Mouse (Mus musculus) limb, embryonic 11.5 days (tissue): ENCODE measurements at regions not wholly inside any gene's neighbourhood (a gene's known extent, or its start where the extent isn't known, plus 50 kb on each side); places are given as distances from the start of the nearest gene placed in this dataset.

Source experiments
- ATAC-seq: fragments of 200-750 bp; cut with Nextera tagmentation; 2 replicates; pipeline ENCODE4 v1.8.0; 2017; ENCODE audit warnings: low read depth; ENCODE audit not compliant: insufficient number of reproducible peaks, low FRiP score, low TSS enrichment
- DNase-seq: peaks from one replicate; pipeline ENCODE4 v3.0.0-alpha.2; 2015; ENCODE audit warnings: low spot score
- H3K27ac ChIP-seq: fragments of 300-500 bp; sonication (generic); replicated peaks from 2 replicates; pipeline ENCODE4 v1.5.1; 2014; ENCODE audit warnings: low read depth, mild to moderate bottlenecking, low read length
- H3K27me3 ChIP-seq: fragments of 300-500 bp; sonication (generic); 2 replicates; pipeline ENCODE4 v1.6.1; 2014; ENCODE audit warnings: mild to moderate bottlenecking, low read length, mixed read lengths; ENCODE audit not compliant: control insufficient read depth, insufficient read depth
- H3K36me3 ChIP-seq: fragments of 300-500 bp; sonication (generic); 2 replicates; pipeline ENCODE4 v1.6.1; 2014; ENCODE audit warnings: mild to moderate bottlenecking, low read length, moderate library complexity, mixed read lengths; ENCODE audit not compliant: control insufficient read depth, insufficient read depth
- H3K4me1 ChIP-seq: fragments of 300-500 bp; sonication (generic); 2 replicates; pipeline ENCODE4 v1.6.1; 2014; ENCODE audit warnings: low read length, mixed read lengths; ENCODE audit not compliant: control insufficient read depth, insufficient read depth
- H3K4me2 ChIP-seq: fragments of 300-500 bp; sonication (generic); 2 replicates; pipeline ENCODE4 v1.6.1; 2014; ENCODE audit warnings: low read depth, mild to moderate bottlenecking, moderate library complexity; ENCODE audit not compliant: severe bottlenecking
- H3K4me3 ChIP-seq: fragments of 300-500 bp; sonication (generic); 2 replicates; pipeline ENCODE4 v1.5.1; 2014; ENCODE audit warnings: low read depth, low read length
- H3K9ac ChIP-seq: fragments of 300-500 bp; sonication (generic); 2 replicates; pipeline ENCODE4 v1.6.1; 2014; ENCODE audit warnings: mild to moderate bottlenecking, low read length
- H3K9me3 ChIP-seq: fragments of 300-500 bp; sonication (generic); 2 replicates; pipeline ENCODE4 v1.6.1; 2016; ENCODE audit warnings: low read length; ENCODE audit not compliant: control insufficient read depth
- WGBS: fragments of 180-500 bp; shearing (Covaris S2); extraction: QIAGEN DNeasy Blood & Tissue Kit; methylation state at CpG from one replicate; pipeline ENCODE4 v1.1.7; 2014; 5-methylcytosine and 5-hydroxymethylcytosine counted together

GRCm38 (mm10) chr6:12140596-12140995 lies 233.0 kb downstream of the Phf14 start:
- Histone ChIP-seq H3K36me3 (no peaks in the 10 kb centered on the region), H3K9ac (no peak overlapping the region), H3K4me3 (no peak overlapping the region), H3K27me3 (no peaks in the 10 kb centered on the region), H3K27ac (no peak overlapping the region), H3K4me1 (no peaks in the 10 kb centered on the region), H3K4me2 (no peak overlapping the region), H3K9me3 (no peaks in the 10 kb centered on the region)
- no peak for ATAC-seq
- WGBS = 87% methylated on average over 2 of the region's 2 CpGs
- DNase-seq = no peak

GRCm38 (mm10) chr6:12145216-12145615 lies 237.6 kb downstream of the Phf14 start:
- Histone ChIP-seq H3K27ac (no peak overlapping the region), H3K4me2 (no peak overlapping the region), H3K9me3 (no peaks in the 10 kb centered on the region), H3K4me3 (no peak overlapping the region), H3K36me3 (no peaks in the 10 kb centered on the region), H3K9ac (no peak overlapping the region), H3K27me3 (no peaks in the 10 kb centered on the region), H3K4me1 (no peaks in the 10 kb centered on the region)
- WGBS = 86% methylated on average over 3 of the region's 3 CpGs
- no peak for DNase-seq
- no peak for ATAC-seq

GRCm38 (mm10) chr6:12150613-12151333 lies 243.2 kb downstream of the Phf14 start:
- no peak overlapping the region for H3K9ac ChIP-seq
- DNase-seq = no peak
- no peaks in the 10 kb centered on the region for H3K27me3 ChIP-seq
- H3K4me1 ChIP-seq = no peaks in the 10 kb centered on the region
- no peaks in the 10 kb centered on the region for H3K36me3 ChIP-seq
- H3K4me3 ChIP-seq = no peak overlapping the region
- no peak overlapping the region for H3K27ac ChIP-seq
- no peak for ATAC-seq
- 58% methylated on average over 3 of the region's 3 CpGs for WGBS
- H3K9me3 ChIP-seq = no peaks in the 10 kb centered on the region
- H3K4me2 ChIP-seq = no peak overlapping the region

DNA sequence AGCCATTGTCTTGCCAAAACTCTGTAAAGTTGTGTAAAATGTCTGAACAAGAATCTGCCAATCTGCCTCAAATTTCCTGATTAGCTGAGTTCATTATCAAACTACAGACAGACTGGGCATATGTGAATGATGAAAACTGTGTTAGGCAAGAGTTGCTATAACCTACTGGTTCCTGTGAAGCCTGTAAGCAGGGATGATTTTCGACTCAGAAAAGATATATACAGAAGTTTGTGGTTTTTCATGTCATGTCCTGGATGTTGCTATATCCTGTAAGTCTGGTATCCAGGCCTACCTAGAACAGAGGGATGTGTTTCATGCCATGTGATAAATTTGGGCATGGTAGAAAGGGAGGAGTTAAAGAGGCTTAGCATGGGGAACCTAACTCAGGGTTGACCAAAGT lies 256.4 kb downstream of the Phf14 start:
- Histone ChIP-seq H3K9me3 (no peaks in the 10 kb centered on the region), H3K4me2 (no peak overlapping the region), H3K4me1 (no peaks in the 10 kb centered on the region), H3K36me3 (no peaks in the 10 kb centered on the region), H3K27me3 (no peaks in the 10 kb centered on the region), H3K27ac (no peak overlapping the region), H3K9ac (no peak overlapping the region), H3K4me3 (no peak overlapping the region)
- 70% methylated on average over 1 of the region's 1 CpGs for WGBS
- DNase-seq (no peak), ATAC-seq (no peak)

DNA sequence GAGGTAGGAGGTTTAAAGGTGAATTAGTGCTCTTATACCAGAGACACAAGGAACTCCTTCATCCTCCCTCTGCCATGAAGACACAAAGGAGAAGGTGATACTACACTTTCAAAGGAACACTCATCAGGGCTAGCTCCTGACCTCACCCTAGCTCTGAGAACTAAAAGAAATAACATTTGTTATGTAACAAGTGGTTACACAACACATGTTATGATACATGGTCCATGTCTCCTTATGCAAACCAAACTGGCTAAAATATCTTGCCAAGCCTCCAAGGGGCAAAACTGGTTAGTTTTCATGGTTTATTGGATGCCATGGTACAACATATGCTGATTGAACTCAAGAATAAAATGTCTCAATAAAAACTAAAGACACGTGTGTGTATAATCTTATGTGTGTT lies 260.9 kb downstream of the Phf14 start:
- 81% methylated on average over 1 of the region's 1 CpGs for WGBS
- no peak for DNase-seq
- Histone ChIP-seq H3K27ac (no peak overlapping the region), H3K9me3 (no peaks in the 10 kb centered on the region), H3K4me3 (no peak overlapping the region), H3K27me3 (no peaks in the 10 kb centered on the region), H3K36me3 (no peaks in the 10 kb centered on the region), H3K9ac (no peak overlapping the region), H3K4me1 (no peaks in the 10 kb centered on the region), H3K4me2 (no peak overlapping the region)
- no peak for ATAC-seq

- ATAC-seq = no peak
- no peak overlapping the region for H3K27ac ChIP-seq
- WGBS = 73% methylated on average over 7 of the region's 7 CpGs
Observed at GRCm38 (mm10) chr6:12169431-12169830, 261.8 kb downstream of the Phf14 start.

DNA sequence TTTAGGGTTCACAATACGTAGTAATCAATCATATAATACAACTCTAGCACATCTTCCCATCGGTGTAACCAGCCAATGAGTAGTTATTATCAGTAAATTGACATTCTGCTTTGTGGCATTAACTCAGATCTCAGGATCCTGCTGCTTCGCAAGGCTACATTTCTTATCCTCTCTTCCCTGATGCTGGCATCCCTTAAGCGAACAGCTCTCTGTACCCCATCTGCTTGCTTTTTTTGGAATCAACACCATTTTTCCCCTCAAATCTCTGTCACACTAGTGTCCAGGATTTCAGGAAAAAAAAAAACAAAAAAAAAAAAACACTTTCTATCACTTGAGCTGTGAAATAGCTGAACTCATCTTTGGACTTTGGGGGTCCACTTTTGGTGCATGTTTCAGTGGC lies 263.1 kb downstream of the Phf14 start:
- Histone ChIP-seq H3K9me3 (no peaks in the 10 kb centered on the region), H3K4me2 (no peak overlapping the region), H3K36me3 (no peaks in the 10 kb centered on the region), H3K27ac (no peak overlapping the region), H3K4me1 (no peaks in the 10 kb centered on the region), H3K9ac (no peak overlapping the region), H3K27me3 (no peaks in the 10 kb centered on the region), H3K4me3 (no peak overlapping the region)
- no peak for ATAC-seq
- no peak for DNase-seq
- 85% methylated on average over 4 of the region's 4 CpGs for WGBS

More at GRCm38 (mm10) chr6:12169431-12169830, 261.8 kb downstream of the Phf14 start:
- H3K9ac ChIP-seq = no peak overlapping the region
- no peak overlapping the region for H3K4me3 ChIP-seq
- DNase-seq = no peak
- H3K4me2 ChIP-seq = no peak overlapping the region
- H3K27me3 ChIP-seq = no peaks in the 10 kb centered on the region
- no peaks in the 10 kb centered on the region for H3K4me1 ChIP-seq
- H3K36me3 ChIP-seq = no peaks in the 10 kb centered on the region
- no peaks in the 10 kb centered on the region for H3K9me3 ChIP-seq

DNA sequence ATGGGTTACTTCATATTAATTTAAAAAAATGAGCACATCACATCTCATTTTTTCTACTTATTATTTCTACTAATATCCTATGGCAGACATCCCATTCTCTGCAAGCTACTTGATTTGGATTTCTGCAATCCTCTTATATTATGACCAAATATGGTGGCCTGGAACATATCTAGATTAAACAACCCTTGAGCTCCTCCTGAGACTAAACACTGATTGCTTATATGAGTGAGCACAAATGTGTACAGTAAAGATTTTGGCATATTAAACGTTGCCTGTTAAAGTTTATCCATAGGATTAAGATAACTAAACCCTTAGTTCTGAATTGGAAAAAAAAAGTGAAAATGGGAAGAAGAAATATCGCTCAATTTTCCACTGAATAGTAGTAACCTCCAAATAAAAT lies 263.6 kb downstream of the Phf14 start:
- 82% methylated on average over 2 of the region's 2 CpGs for whole genome bisulfite sequencing
- Histone ChIP-seq H3K27me3 (no peaks in the 10 kb centered on the region), H3K27ac (no peak overlapping the region), H3K9me3 (no peaks in the 10 kb centered on the region), H3K9ac (no peak overlapping the region), H3K4me3 (no peak overlapping the region), H3K4me1 (no peaks in the 10 kb centered on the region), H3K4me2 (no peak overlapping the region), H3K36me3 (no peaks in the 10 kb centered on the region)
- no peak for DNase-seq
- ATAC-seq = no peak

- H3K36me3 ChIP-seq = no peaks in the 10 kb centered on the region
- H3K9me3 ChIP-seq = no peaks in the 10 kb centered on the region
- no peak overlapping the region for H3K4me3 ChIP-seq
- H3K27ac ChIP-seq = no peak overlapping the region
- ATAC-seq (no peak), DNase-seq (no peak)
- no peaks in the 10 kb centered on the region for H3K4me1 ChIP-seq
- H3K9ac ChIP-seq = no peak overlapping the region
- no peak overlapping the region for H3K4me2 ChIP-seq
- H3K27me3 ChIP-seq = no peaks in the 10 kb centered on the region
Observed at GRCm38 (mm10) chr6:12177996-12178395, 270.4 kb downstream of the Phf14 start.
